Mouse (Mus musculus): ENCODE measurements around the gene Srm.
A peak's percentile ranks its signal among the peaks of the same experiment; 100 is the strongest.

Gene Srm

DNA sequence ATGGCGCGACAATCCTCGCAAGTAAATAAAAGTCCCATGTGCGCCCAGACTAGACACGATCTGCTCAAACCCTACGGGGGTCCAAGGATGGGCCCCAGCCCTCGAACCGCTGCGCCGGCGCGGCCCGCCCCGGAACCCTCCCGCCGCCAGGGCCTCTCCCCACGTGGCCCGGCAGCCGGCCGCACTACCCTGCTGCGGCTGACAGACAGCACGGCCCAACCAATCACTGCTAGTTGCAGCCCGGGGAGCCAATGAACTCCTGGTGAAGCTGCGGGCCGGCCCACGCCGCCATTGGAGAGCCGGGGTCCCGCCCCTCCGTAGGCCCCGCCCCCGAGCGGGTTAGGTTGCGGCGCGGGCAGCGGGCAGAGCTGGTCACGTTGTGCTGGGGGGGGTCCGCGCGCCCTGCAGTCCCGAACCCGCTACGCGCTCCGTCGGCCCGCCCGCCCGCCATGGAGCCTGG is at the start of gene Srm:
Srm (plus strand) TSS at position 333 of the 460 bp plus-strand sequence.
- DNase-seq (ENCODE audit: low spot score in 2 of 2): peak; percentile 91 to 95

DNA sequence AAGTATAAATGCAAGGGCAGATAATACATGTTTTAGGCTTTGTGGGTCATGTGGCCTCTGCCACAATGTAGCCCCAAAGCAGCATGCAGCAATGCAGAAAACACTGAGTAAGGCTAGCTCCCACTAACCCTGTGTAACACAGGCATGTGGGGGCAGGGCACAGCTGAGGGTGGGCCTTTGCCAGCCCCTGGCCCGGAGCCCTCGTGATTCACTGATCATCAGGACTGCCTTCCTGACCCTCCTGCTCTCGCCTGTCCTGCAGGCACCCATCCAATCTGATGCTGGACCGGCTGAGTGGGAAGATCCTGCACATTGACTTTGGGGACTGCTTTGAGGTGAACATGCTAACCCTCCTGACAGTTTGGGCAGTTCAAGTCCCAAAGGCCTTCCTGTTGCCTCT is 42.2 kb upstream of the Srm start:
- no peak for DNase-seq (ENCODE audit: low spot score in 2 of 2)

- no peak for DNase-seq (ENCODE audit: low spot score in 2 of 2)
Observed at GRCm38 (mm10) chr4:148557766-148558165, 33.5 kb upstream of the Srm start.

GRCm38 (mm10) chr4:148558297-148559000 is 32.9 kb upstream of the Srm start, which contains the start of gene Exosc10:
TSS of gene Exosc10 (plus strand) at chr4:148558429.
- DNase-seq (ENCODE audit: low spot score in 2 of 2): peak; percentile 79 to 86

GRCm38 (mm10) chr4:148562676-148563075 is 28.6 kb upstream of the Srm start:
- DNase-seq (ENCODE audit: low spot score in 2 of 2): no peak

GRCm38 (mm10) chr4:148563595-148563994 is 27.7 kb upstream of the Srm start:
- DNase-seq (ENCODE audit: low spot score in 2 of 2): no peak

DNA sequence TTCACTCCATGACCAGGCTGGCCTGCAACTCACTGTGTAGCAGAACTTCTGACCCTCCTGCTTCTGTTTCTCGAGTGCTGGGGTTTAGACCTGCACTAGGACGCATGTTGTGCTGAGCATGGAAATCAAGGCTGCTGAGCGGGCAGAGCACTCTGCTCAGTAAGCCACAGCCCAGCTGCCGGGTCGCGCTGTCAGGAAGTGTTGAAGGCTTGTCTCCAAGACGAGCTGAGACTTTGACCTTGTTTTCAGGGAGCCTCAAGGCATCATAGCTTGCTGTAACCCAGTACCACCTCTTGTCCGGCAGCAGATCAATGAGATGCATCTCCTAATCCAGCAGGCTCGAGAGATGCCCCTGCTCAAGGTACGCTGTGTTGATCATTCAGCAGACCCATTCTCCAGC is 21.2 kb upstream of the Srm start:
- no peak for DNase-seq (ENCODE audit: low spot score in 2 of 2)

GRCm38 (mm10) chr4:148570693-148571295 is 20.5 kb upstream of the Srm start:
- DNase-seq (ENCODE audit: low spot score in 2 of 2): no peak

DNA sequence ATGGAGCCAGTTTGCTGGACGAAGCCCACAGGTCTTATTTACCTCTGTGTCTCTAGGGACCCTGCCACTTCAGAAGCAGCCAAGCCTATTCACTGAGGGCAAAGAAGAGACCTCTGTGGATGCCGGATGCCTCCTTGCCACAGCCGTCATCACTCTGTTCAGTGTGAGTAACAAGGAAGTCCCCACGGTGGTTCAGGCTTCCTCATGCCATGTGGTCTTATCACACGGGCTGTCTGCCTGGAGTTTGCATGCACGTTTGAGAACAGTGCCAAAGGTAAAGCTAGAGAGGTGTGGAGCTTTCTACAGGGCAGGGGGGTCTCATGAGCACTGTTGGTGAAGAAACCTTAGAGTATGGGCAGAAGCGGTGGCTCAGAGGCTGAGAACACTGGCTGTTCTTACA is 18.1 kb upstream of the Srm start:
- DNase-seq (ENCODE audit: low spot score in 2 of 2): no peak

- DNase-seq (ENCODE audit: low spot score in 2 of 2): no peak
Observed at GRCm38 (mm10) chr4:148580765-148581164, 10.5 kb upstream of the Srm start.

- no peak for DNase-seq (ENCODE audit: low spot score in 2 of 2)
Observed at GRCm38 (mm10) chr4:148581422-148581821, 9.9 kb upstream of the Srm start.

GRCm38 (mm10) chr4:148583257-148583656 is 8.0 kb upstream of the Srm start:
- DNase-seq (ENCODE audit: low spot score in 2 of 2): no peak

- DNase-seq (ENCODE audit: low spot score in 2 of 2): no peak
Observed at GRCm38 (mm10) chr4:148586648-148587047, 4.7 kb upstream of the Srm start.

DNA sequence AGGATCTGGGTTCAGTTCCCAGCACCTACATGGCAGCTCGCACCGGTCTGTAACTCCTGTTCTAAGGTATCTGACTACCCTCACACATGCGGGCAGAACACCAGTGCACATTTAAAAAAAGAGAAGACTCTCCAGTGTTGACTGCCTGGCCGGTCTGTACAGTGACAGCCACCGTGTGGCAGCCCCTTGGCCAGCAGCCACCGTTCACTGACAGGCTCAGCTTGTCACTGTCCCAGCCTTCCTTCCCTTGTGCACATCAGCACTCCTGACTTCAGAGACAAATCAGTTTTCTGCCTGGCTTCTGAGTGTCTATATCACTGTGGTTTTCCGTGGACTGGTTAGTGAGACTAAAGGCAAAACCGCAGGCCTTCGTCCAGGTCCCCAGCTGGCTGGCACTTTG is 2.5 kb upstream of the Srm start:
- DNase-seq (ENCODE audit: low spot score in 2 of 2): no peak

DNA sequence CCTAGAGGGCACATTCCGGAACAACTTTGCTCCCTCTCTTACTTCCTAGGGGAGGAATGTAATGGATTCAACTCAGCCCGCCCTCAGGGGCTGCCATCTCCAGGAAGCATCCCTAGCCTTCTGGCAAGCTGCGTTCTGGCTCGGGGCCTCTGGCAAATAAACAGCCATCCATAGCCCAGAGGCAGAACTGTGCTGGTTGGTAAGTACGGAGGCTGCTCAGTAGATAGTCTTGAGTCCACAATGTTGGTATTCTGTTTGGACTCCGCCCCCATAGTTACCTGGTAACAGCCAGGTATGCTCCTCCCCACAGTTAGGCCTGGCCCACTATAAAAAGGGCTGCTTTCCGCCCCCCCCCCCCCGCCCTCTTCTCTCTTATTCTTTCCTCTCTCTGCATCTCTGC is 1.7 kb upstream of the Srm start:
- DNase-seq (ENCODE audit: low spot score in 2 of 2): no peak

DNA sequence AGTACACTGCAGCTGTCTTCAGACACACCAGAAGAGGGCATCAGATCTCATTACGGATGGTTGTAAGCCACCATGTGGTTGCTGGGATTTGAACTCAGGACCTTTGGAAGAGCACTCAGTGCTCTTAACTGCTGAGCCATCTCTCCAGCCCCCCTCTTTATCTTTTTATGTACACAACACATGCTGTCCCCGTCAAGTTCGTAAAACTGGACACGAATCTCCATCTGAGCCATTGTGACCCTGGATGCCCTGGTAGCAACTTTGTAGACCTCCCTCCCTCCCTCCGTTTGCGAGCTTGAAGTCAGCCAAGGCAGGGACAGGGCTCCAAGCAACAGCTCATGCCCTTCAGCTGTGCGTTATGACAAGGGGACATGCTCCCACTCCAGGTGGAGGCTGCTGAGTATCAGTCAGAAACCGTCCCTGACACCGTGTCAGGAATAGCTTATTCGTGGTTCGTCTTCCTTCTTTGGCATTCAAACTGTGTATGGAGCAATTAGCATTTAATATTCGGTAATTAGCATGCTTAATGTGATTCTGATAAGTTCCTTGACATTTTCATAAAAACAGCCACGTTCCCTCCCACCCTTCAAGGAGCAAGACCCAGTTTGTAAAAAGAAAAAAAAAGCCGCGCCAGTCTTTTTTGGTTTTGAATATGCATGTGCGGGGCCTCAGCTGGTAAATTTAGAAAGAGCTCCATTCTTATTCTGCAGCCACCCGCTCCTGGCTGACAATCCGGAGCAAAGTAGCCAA is 707 bp upstream of the Srm start:
- no peak for DNase-seq (ENCODE audit: low spot score in 2 of 2)

DNA sequence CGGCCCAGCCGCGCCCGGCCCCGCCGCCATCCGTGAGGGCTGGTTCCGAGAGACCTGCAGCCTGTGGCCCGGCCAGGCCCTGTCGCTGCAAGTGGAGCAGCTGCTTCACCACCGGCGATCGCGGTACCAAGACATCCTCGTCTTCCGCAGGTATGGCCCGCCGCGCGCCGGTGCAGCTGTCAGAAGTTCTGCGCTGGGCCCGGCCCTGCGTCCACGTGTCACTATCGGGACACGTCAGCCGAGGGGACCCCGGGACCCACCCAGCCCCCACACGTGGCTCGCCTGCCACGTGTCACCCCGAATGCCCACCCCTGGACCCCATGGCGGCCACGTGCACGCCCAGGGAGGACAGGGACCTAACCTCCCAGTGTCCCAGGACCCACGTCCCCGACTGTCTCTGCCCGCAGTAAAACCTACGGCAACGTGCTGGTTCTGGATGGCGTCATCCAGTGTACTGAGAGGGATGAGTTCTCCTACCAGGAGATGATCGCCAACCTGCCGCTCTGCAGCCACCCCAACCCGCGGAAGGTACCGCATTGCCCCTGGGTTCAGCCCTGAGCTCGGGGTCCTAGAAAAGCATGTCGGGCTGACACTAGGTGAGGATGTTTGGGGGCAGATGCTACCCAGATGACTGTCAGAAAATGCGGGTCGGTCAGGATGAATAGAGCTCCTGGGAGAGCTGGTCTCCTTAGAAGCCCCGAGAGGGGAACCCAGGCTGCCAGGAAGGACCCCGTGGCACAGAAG is 506 bp downstream of the Srm start:
- no peak for DNase-seq (ENCODE audit: low spot score in 2 of 2)

DNA sequence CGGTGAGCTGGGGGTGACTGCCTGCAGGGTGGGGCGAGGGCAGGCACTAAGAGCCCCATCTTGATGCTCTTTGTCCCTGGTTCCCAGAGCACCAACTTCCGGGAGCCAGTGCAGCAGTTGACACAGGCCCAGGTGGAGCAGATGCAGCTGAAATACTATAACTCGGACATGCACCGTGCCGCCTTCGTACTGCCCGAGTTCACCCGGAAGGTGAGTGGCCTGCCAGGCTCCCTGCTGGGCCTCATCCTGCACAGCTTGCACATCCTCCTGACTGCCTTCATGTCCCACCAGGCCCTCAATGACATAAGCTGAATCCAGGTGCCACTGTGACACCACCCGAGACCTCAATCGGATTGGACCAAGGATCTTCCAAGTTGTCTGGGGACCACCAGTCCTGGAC is 2.7 kb downstream of the Srm start:
- DNase-seq (ENCODE audit: low spot score in 2 of 2): no peak

- no peak for DNase-seq (ENCODE audit: low spot score in 2 of 2)
Observed at GRCm38 (mm10) chr4:148595916-148596315, 4.6 kb downstream of the Srm start.

DNA sequence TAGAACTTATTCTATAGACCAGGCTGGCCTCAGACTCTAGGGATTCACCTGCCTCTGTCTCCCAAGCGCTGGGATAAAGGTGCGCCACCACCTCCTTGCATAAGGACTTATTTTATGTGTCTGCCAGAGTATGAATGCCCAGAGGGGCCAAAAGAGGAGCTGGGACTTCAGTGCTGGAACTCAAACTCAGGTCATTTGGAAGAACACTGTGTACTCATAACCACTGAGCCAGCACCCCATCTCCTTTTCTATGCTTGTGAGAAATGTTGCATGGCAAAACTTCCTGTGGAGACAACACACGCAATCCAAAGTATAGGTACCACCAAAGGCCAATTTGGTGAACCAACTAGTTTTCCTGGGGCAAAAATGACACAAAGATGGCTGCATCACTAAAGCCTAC is 5.4 kb downstream of the Srm start:
- no peak for DNase-seq (ENCODE audit: low spot score in 2 of 2)

- no peak for DNase-seq (ENCODE audit: low spot score in 2 of 2)
Observed at GRCm38 (mm10) chr4:148598826-148599225, 7.5 kb downstream of the Srm start.

- no peak for DNase-seq (ENCODE audit: low spot score in 2 of 2)
Observed at GRCm38 (mm10) chr4:148600316-148600715, 9.0 kb downstream of the Srm start.
